Mouse (Mus musculus) cerebellum, adult 11-12 months (tissue): ENCODE measurements around the gene Olfr774.
"Not testable (repeated sequence)": the region's sequence is repeated elsewhere in the genome, so short reads cannot be mapped to it uniquely, and the experiment has no call there.

Source experiments
- DNase-seq: peaks from one replicate; pipeline ENCODE4 v3.0.0; 2022

Olfr774 gene

DNA sequence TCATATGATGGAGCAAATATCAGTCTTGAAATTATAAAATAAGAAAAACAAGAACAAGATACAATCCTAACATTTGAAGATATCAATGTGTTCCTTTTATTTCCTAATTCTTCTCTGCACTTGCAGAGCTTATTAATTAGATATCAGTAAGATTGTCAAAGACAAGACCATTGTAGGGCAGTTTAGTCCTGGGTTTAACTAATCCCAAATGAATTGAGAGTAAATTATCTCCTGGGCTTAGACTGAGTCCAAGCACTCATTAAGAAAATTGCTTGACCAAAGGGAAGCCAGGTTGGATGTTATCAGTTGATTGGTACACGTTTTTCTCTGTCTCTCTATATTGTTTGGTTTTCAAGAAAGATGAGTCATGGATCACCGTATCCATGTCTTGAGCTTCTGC, at the start of gene Olfr774:
Gene Olfr774, plus strand, starts transcription at position 301 of the 400 bp plus-strand sequence.
- DNase-seq, result no peak

DNA sequence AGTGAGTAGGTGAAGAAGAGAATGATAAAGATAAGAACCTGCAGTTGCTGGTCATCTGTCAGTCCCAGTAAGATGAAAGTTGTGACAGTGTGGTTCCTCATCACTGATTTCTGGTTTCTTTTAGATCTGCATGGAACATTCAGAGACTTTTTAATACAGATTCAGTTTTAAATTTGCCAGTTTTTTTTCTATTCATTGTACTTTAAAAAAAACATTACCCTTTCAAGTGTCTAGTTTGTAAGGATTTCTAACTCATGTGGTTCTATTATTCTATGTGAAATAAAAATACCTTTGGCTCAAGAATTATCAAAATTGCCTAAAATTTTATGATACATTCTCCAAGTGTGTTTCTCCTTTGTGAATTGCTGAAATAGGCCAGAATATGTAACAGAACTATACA, 48.7 kb upstream of the Olfr774 start, which contains the start of gene Olfr773:
Gene Olfr773, minus strand, starts transcription at position 101 of the 400 bp plus-strand sequence.
- not testable (repeated sequence) for DNase-seq

DNA sequence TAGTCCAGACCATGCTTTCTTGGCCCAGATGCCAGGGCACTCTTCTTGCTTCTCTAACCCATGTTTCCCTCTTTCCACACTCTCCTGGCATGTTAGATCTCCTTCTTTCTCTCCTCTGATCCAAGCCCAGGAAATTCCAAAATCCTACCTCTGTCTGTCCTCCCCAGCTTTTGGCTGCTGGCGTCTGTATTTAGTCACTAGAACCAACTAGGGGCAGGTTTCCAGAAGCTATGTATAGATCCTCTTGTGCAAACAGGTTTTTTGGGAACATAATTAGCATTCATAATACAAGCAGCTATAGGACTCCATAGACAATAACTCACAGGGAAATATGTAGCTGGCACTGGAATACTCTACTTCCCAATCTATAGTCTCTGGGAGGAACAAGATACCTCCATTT, 5.3 kb upstream of the Olfr774 start:
- no peak for DNase-seq

DNA sequence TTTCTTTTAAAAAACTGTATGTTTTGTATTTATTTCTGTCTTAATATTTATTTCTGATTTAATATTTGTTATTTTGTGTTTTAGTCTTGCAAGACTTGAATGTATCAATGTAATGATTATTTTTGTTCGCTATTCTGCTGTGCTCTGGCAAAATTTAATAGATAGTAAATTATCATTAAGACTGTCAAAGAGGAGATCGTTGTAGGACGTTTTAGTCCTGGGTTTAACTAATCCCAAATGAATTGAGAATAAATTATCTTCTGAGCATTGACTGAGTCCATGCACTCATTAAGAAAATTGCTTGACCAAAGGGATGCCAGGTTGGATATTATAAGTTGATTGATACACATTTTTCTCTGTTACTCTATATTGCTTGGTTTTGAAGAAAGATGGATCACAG, 12.1 kb downstream of the Olfr774 start, which contains the start of gene Olfr775:
Gene Olfr775, plus strand, starts transcription at position 301 of the 400 bp plus-strand sequence.
- DNase-seq, result no peak

DNA sequence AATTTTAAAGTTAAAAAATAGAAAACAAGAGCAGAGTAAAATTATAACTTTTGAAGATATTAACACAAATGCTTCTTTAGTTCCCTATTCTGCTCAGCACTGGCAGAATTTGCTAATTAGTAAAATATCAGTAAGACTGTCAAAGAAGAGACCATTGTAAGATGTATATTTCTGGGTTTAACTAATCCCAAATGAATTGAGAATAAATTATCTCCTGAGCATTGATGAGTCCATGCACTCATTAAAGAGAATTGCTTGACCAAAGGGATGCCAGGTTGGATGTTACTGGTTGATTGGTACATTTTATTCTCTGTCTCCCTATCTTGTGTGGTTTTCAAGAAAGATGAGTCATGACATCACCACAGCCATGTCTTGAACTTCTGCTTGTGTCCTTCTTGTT, 22.8 kb downstream of the Olfr774 start, which contains the start of gene Olfr776:
Gene Olfr776, plus strand, starts transcription at position 301 of the 400 bp plus-strand sequence.
- DNase-seq, result no peak

DNA sequence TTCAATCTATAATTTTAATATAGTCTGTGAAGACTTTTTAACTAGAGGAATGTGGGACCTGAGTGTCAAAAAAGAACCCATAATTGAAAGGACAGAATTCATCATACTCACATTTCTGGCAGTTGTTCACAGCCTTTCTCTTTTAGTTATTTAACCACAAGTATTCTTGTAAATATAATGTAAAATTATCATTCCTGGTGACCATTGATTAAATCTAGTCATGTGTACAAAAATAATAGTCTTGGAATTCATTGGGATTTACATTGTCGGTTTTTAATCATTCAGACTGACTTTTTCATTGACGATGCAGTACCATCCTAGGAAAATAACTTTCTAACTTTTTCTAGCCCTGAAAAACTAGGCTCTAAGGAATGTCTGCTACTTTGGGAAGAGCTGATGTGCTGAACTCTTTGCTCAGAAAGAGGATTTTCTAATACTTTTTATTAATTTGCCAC, 35.1 kb downstream of the Olfr774 start, which contains the start of gene Olfr777:
Gene Olfr777, minus strand, starts transcription at position 405 of the 455 bp plus-strand sequence.
- no peak for DNase-seq
